Mouse (Mus musculus) megakaryocyte-erythroid progenitor cell, adult 5 weeks (primary cell): ENCODE data around the gene Rbm28. TPM values are rescaled to one million over a fixed set of nuclear protein-coding genes. Genes with fewer than 3 reads are reported as not detected.

Experiments
- polyA plus RNA-seq: library from polyadenylated mRNA; stranded (reverse); fragments of >175 nt; gene quantifications from 2 replicates; pipeline ENCODE4 v1.2.3, GENCODE M21; 2012

Rbm28 gene
- polyA plus RNA-seq: 19.6 and 26.9 TPM in 2 replicates

DNA sequence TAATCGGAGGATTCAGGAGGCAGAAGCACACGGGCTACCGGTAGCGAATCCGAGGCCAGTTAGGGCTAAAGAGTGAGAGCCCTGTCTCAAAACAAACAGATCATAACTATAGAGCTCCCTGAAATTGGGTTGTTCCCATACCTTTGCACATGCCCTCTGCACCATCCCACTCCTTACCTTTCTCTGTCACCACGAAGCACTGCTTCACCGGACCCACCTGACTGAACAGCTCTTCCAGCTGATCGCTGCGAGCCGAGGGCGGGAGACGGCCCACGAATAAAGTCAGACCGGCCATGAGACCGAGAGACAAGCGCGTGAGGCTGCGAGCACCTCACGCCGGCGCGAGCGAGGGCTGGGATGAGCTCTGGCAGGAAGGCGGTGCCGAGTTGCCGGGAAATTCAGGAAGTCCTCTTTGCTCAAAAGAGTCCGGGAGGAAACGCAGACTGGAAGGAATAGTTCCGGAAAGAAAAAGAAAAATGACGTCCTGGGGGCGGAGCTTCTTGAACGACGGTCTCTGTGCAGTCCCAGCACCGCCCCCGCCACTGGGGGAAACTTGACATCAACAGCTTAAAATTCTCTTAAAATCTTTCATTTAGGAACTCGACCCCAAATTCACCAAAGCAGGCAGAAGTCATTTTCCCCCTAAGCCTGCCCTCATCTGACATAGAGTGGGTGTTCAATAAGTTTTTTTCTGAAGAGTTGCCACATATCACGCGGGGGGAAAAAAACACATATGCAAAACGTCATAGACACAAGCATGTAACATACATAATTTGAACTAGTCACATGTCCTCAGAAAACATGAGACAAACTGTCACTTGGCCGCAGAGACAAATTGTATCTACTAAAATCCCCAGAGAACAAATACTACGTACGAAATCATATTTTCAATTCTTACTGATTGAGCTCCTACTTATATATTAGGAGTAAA is at the start of gene Rbm28:
Gene Rbm28, minus strand, starts transcription at position 693 of the 931 bp plus-strand sequence.

DNA sequence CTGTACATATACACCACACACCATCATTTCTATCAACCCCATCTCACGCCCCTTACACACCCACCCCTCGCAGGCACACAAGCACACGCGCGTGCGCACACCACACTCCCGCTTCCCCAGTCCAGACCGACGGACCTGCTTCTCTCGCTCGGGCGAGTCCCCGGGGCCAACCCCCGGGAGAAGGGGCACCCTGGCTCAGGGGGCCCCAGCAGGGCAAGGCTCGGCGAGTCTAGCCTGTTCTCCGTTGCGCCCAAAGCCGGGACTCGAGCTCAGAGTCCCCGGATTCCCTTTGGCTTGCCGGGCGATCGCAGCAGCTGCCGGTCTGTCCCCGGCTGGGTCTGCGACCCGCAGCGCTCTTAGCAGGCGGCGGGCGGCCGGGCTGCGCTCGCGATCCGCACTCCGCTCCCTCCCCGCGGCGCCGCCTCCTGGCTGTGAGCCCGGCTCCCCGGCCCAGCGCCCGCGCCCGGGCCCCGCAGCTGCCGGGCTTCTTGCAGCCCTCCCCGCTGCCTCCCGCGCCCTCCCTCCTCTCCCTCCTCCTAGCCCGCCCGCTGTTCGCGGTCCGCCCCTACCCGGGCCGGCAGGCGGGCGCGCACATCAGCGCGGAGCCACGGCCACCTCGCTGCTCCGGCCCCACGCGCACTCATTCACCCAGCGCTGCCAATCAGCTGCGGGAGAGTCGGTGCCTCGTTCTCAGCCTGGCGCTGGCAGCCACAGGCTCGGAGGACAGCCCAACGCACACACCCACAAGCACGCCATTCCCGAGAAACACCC is 14.3 kb upstream of the Rbm28 start, which contains the start of gene Prrt4:
Gene Prrt4, minus strand, starts transcription at position 697 of the 771 bp plus-strand sequence.

Other genes with a start within 250 kb of the Rbm28 start
- gene Lep, start 104.8 kb downstream of the Rbm28 start, polyA plus RNA-seq: not detected in 2 replicates
- gene Prrt4, start 14.6 kb upstream of the Rbm28 start, polyA plus RNA-seq: 0.06 TPM in 1 of 2 replicates, not detected in the other
- gene Impdh1, start 51.4 kb upstream of the Rbm28 start, polyA plus RNA-seq: 351 and 398 TPM in 2 replicates
- gene Hilpda, start 107.5 kb upstream of the Rbm28 start, polyA plus RNA-seq: 34.8 and 35.3 TPM in 2 replicates
- 0.15 and 0.23 TPM in 2 replicates for gene Fam71f2, start 114.6 kb upstream of the Rbm28 start, polyA plus RNA-seq
- gene Fam71f1, start 154.1 kb upstream of the Rbm28 start, polyA plus RNA-seq: not detected in 2 replicates
- gene Calu, start 183.1 kb upstream of the Rbm28 start, polyA plus RNA-seq: 37.9 and 39.2 TPM in 2 replicates
- not detected in 2 replicates for gene Opn1sw, start 223.5 kb upstream of the Rbm28 start, polyA plus RNA-seq
- gene Ccdc136, start 231.3 kb upstream of the Rbm28 start, polyA plus RNA-seq: 0.03 and 0.10 TPM in 2 replicates